In genomic region chr3:96868566-96868965, GRCm38 (mm10) we compare ENCODE assay signal across 32 mouse cellular contexts. TPM values are rescaled to one million over a fixed set of nuclear protein-coding genes. Genes with fewer than 3 reads are reported as not detected.
"Had no signal": no experiment of that assay in that cellular context is flagged by ENCODE, and none has a peak within 500 bp of the region (broad histone marks: within the 10 kb centered on the region; RNA-seq: fewer than 3 reads in every experiment).

No protein-coding gene starts in this region.

- DNase-seq: gastrocnemius, adult 2 months; gastrocnemius, postnatal 10 days; gastrocnemius, postnatal 25 days; heart, postnatal 10 days; kidney, adult 8-10 months; kidney, postnatal 10 days; kidney, postnatal 4 days; liver; liver, embryonic 13.5 days had no signal

- H3K4me1 ChIP-seq: heart, embryonic 12.5 days; hindbrain, embryonic 10.5 days; hindbrain, embryonic 12.5 days; intestine, embryonic 15.5 days; limb, embryonic 10.5 days; limb, embryonic 12.5 days; liver, embryonic 13.5 days had no signal

- H3K27me3 ChIP-seq: heart, embryonic 12.5 days; hindbrain, embryonic 12.5 days; intestine, embryonic 15.5 days; limb, embryonic 12.5 days; liver, embryonic 13.5 days had no signal

- H3K4me3 ChIP-seq: gastrocnemius, adult 2 months; heart, adult 2 months; heart, embryonic 12.5 days; hindbrain, embryonic 10.5 days; hindbrain, embryonic 12.5 days; intestine, embryonic 15.5 days; layer of hippocampus, adult 2 months; left cerebral cortex, adult 2 months; limb, embryonic 10.5 days; limb, embryonic 12.5 days; liver, embryonic 13.5 days had no signal

- H3K9me3 ChIP-seq: heart, embryonic 12.5 days; hindbrain, embryonic 10.5 days; hindbrain, embryonic 12.5 days; intestine, embryonic 15.5 days; limb, embryonic 10.5 days; limb, embryonic 12.5 days; liver, embryonic 13.5 days had no signal

- H3K27ac ChIP-seq: gastrocnemius, adult 2 months; heart, adult 2 months; hindbrain, embryonic 10.5 days; hindbrain, embryonic 12.5 days; hindbrain, embryonic 14.5 days; intestine, embryonic 15.5 days; layer of hippocampus, adult 2 months; left cerebral cortex, adult 2 months; limb, embryonic 10.5 days; limb, embryonic 12.5 days; liver, embryonic 13.5 days had no signal

RNA-seq across cellular contexts. Expression of gene Cd160, which starts 39.4 kb away (rescaled TPM):
- total RNA-seq: gastrocnemius, adult 2 months; gastrocnemius, postnatal 10 days; gastrocnemius, postnatal 25 days; gastrocnemius, postnatal 4 days; heart, adult 2 months; heart, postnatal 10 days; heart, postnatal 25 days; layer of hippocampus, adult 2 months; layer of hippocampus, postnatal 10 days; layer of hippocampus, postnatal 25 days; left cerebral cortex, adult 2 months; left cerebral cortex, postnatal 14 days; left cerebral cortex, postnatal 36 days had no signal
- polyA plus RNA-seq: heart, embryonic 12.5 days; heart, embryonic 14.5 days had no signal

RNA-seq across cellular contexts. Expression of gene Pdzk1, which starts 39.5 kb away (rescaled TPM):
- total RNA-seq: gastrocnemius, adult 2 months; gastrocnemius, postnatal 10 days; gastrocnemius, postnatal 25 days; granulocyte monocyte progenitor cell, adult 5-6 weeks; heart, adult 2 months; heart, postnatal 25 days; left cerebral cortex, postnatal 14 days had no signal
- polyA plus RNA-seq: heart, embryonic 14.5 days; limb, embryonic 10.5 days; limb, embryonic 12.5 days had no signal

RNA-seq across cellular contexts. Expression of gene Gja8, which starts 57.3 kb away (rescaled TPM):
- total RNA-seq: gastrocnemius, adult 2 months; gastrocnemius, postnatal 10 days; gastrocnemius, postnatal 25 days; gastrocnemius, postnatal 4 days; granulocyte monocyte progenitor cell, adult 5-6 weeks; heart, adult 2 months; heart, postnatal 10 days; layer of hippocampus, adult 2 months; layer of hippocampus, postnatal 10 days; layer of hippocampus, postnatal 25 days; left cerebral cortex, adult 2 months; left cerebral cortex, postnatal 14 days; left cerebral cortex, postnatal 36 days had no signal
- polyA plus RNA-seq: frontal cortex, adult 2 months; heart, adult 2 months; heart, embryonic 12.5 days; heart, embryonic 16.5 days; hindbrain, embryonic 10.5 days; hindbrain, embryonic 14.5 days; inflammation-experienced regulatory T-cells, adult 6 months; limb, embryonic 12.5 days; limb, embryonic 14.5 days; liver, embryonic 11.5 days; liver, embryonic 13.5 days had no signal
